Mouse (Mus musculus): ENCODE measurements around the gene Wdr82.

Wdr82 gene

DNA sequence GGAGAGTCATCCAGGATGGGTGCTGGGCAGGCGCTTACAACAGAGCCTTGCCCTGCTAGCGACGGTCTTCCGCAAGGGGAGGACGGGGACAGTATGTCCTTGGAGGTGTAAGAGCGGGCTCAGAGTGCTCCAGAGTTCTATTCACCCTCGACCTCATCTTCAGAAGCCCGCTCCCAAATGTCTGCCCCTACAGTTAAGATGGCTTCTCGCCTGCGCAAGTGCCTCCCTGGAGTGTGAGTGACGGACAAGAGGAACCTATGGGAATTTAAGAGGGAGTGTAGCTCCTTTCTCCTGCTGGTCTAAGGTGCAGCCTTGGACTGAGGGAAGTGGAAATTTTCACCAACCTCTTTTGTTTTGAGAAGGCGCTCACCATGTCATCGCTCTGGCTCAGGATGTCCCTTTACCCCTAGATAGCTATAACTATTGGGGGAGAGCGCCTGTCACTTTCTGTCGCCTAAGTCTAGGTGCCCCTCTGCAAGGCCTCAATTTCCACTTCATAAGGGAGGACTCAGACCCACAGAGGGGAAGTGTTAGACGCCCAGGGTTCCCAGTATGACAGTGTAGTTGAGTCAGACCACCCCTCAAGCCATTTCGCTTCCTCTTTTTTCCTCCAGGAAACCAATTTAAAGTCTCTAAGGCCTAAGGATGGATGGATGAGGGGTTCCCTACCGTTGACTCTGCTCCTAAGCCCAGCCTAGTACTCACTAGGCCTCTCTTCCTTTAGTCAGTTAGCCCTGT lies 29.0 kb downstream of the Wdr82 start, which contains the start of gene Ppm1m:
TSS of gene Ppm1m (minus strand) at position 212 of the 738 bp plus-strand sequence.
- DNase-seq, result no peak

DNA sequence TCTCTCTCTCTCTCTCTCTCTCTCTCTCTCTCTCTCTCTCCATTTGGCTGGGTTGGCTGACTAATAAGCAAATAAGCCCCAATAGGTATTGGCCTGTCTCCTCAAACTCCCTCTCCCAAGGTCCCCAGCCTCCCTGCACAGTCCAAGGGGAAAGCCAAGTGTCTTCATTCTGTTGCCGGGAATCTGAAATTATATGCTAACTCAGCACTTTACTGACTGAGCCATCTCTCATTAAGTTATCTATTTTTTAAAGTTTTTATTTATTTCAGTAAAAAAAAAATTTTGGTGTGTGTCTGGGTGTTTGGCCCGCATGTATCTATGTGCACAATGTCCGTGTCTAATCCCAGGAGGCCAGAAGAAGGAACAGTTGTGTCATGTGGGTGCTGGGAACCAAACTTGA lies 31.2 kb downstream of the Wdr82 start:
- DNase-seq, result no peak

DNA sequence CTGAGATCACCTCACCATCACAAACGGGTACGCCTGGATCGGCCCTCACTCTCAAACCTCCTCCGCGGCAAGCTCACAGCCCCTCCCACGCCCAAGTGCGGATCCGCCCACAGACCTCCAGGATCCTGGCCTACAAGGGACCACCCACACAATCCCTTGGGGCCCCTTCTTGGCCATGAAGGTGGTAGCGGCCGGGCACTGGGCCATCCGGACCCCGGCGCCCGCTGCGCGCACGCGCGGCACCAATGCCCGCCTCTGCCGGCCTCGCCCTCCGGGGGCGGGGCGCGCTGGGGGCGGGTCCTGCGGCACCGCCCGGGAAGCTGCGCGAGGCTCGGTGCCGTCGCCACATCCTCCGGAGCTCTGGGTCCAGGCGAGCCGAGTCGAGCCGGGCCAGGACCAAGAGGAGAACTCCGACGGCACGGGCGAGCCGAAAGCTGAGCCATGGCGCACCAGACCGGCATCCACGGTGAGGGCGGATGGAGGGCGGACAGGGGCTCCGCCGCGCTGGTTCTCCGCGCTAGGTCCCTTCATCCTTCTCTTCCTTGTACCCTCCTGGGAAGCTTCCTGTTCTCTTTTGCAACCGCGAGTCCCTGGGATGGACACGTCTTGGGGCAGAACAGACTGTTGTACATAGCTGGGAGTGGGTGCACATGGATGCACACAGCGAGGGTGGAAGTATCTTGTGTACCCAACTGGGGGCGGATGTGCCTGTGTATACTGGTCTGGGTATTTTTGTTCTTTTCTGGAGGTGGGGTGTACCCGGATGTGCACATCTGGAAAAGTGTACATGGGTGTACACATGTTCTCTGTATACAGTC lies 32.3 kb downstream of the Wdr82 start, which contains the start of gene Twf2:
TSS of gene Twf2 (plus strand) at position 290 of the 818 bp plus-strand sequence.
- DNase-seq, result peak; percentile 86 to 94

DNA sequence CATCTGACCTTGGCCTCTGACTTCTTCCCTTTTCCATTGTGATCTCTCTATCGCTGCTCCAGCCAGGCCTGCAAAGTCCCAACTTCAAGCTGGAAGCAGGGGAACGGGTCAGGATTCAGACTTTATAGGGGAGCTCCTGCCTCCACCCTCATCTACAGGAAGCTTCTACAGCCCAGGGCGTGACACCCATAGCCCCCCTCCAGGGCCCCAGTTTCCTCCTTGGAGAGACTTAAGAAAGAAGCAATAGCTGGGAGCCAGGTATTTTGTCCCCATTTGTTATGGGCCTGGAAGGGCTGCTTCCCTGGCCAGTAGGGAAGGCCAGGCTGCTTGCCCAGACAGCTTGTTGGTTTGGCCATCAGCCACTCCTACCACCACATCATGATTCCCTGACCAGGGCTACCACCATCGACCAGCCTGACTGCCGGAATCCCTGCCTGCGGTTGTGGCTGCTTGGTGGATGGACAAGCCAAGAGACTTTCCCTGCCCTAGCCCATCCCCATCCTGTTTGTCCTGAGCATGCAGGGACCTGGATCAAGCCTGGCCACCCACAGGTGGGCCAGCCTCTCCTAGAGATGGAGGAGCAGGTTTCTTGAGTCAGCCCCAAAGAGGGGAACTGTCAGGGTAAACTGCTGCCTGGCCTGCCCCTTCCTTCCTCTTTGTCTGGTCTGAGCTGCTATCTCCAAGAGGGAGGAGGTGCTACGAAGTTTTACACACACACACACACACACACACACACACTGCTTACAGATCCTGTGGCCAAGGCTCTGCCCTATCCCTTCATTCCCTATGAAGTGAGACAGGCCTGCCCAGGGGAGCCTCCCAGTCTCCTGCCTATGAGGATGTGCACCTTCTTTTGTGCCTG lies 33.5 kb downstream of the Wdr82 start:
- DNase-seq, result no peak

DNA sequence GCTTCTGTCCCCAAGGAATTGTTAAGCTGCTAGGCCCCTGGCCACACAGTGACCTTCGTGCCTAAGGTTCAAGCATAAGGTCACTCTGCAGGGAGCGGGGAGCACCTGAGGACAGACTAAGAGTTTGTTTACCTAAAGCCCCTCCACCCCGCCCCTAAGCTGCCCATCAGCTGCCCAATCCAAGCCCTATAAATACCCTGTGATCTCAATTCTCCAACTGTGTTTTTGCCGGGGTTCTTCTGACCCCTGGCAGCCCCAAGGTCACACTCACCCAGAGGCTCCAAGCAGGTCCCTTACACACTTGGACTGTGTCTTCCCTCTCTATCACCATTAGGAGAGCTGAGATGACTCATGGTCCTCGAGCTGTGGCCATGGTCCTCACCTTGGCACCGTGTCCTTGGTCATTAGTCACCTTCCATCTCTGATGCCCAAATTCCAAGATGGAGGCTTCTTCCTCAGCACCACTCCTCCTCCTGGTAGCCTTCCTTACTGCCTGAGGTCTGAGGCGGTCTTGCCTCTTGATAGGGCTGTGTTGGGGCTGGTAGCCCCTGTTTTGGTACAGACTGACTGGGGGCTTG lies 35.1 kb downstream of the Wdr82 start:
- DNase-seq, result no peak

DNA sequence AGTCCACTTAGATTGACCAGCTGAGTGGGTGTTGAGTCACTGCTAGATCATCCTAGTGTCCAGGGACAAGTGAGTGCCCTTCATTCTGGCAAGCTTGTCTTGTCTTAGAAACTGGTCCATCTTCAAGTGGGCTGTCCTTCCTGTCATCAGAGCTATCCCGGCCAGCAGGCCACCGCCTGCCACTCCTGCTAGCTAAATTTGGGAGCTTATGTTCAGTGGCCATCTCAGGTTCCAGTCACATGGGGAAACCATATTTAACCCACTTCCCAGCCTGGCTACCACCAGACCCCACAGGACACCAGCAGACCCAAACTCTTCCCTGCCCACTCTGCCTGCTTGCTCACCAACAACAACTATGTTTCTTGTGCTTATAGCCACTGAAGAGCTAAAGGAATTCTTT lies 35.8 kb downstream of the Wdr82 start:
- no peak for DNase-seq

DNA sequence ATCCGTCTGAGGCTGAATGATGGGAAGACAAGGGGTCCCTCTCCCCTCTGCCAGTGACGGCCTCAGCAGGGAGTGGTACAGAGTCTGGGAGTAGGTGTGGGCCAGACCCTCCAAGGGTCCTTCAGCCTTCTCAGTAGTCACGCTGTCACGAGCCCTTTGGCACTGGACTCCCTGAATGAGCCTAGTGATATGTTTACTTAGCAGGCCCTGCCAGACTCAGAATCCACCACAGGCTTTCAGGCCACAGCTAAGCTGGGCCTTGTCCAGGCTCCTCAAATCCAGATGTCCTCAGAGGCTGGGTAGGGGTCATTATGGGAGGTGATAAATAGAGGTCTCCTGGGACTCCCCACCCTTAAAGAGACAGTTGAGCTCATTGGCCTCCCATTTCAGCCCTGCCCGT lies 37.5 kb downstream of the Wdr82 start:
- no peak for DNase-seq

DNA sequence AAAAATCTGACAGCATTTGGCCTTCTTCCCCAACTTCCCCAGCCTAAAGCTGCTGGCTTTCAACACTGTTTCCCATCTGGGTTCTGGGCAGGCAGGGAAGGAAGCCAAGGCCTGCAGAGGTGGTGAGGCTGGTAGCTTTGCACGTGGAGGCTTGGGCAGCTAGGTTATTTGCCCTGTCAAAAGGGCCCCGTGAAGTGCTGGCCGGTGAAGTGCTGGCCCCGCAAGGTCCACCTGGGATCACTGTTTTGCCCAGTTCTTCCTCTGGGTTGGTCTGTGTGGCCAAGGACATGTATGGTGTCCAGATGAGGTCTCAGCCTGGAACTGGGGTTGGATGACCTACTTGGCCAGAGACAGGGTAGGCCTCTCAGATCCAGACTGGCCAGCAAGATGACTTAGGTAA lies 39.2 kb downstream of the Wdr82 start:
- DNase-seq, result no peak

DNA sequence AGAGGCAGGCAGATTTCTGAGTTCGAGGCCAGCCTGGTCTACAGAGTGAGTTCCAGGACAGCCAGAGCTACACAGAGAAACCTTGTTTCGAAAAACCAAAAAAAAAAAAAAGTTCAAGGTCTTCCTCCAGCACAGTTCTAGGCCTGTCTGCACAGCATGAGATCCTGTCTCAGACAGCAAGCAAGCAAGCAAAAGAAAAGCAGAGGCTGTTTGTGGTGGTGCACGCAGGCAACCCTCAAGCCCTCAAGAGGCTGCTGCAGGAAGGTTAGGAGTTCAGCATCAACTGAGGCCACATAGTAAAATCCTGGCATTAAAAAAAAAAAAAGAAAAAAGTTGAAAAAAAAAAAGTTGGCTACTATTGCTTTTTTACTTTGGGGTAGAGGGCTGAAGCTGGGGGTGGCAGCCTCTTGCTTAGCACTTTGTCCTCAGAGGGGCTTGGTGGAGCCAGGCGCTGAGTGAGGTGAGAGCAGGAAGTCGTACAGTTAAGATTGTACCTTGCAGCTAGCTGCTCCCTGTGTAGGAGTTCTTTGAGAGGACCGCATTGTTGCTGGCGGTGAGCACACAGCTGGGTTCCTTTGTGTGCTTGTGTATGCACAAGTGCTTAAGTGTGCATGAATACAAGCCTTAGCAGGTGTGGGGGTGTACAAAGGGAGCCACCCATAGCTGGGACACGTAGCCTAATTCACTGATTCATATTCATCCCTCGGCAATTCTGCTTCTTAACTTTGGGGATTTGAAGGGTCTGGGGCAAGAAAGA lies 40.3 kb downstream of the Wdr82 start:
- DNase-seq, result no peak

DNA sequence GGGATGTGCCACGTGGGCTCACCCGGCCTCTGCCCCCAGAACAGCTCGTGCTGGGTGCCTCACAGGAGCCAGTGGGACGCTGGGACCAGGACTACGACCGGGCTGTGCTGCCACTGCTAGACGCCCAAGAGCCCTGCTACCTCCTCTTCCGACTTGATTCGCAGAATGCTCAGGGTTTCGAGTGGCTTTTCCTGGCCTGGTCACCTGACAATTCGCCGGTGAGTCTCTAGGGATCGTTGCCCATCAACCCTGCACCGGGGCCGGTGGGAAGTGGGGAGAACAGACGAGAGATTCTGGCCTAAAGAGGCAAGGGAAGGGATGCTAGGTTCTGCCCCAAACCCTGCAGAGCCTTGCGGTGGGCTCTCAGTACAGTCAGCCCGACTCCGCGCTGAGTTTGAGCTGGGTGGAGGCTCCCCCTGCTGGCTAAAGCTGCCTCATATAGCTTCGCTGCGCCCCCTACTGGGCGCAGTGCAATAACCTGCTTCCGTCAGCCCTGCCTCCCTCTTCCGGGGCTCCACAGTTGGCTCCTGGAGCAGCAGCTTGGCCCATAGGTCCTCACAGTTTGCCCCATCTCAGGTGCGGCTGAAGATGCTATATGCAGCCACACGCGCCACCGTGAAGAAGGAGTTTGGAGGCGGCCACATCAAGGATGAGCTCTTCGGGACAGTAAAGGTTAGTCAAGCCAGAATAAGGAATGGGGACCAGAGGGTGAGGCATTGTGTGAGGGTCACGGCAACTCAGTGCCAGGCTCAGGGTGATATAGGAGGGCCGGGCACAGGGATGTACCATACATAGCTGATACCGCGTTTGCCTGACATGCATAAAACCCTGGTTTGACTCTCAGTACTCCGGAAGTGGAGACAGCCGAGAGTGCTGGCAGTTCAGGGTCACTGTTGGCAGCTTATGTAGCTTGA lies 41.2 kb downstream of the Wdr82 start:
- peak; percentile 90 to 93 for DNase-seq

DNA sequence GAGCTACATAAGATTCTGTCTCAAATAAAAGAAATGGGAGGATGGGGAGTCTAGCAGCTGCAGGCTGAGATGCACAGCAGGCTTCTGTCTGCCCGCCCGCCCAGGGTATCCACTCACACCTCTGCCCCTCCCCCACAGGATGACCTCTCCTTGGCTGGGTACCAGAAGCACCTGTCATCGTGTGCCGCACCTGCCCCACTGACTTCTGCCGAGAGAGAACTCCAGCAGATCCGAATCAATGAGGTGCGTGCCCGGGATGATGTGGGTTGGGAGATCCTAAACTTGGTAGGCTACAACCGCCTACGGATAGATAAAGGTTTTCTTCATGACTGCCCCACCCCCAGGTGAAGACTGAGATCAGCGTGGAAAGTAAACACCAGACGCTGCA lies 41.9 kb downstream of the Wdr82 start:
- no peak for DNase-seq

DNA sequence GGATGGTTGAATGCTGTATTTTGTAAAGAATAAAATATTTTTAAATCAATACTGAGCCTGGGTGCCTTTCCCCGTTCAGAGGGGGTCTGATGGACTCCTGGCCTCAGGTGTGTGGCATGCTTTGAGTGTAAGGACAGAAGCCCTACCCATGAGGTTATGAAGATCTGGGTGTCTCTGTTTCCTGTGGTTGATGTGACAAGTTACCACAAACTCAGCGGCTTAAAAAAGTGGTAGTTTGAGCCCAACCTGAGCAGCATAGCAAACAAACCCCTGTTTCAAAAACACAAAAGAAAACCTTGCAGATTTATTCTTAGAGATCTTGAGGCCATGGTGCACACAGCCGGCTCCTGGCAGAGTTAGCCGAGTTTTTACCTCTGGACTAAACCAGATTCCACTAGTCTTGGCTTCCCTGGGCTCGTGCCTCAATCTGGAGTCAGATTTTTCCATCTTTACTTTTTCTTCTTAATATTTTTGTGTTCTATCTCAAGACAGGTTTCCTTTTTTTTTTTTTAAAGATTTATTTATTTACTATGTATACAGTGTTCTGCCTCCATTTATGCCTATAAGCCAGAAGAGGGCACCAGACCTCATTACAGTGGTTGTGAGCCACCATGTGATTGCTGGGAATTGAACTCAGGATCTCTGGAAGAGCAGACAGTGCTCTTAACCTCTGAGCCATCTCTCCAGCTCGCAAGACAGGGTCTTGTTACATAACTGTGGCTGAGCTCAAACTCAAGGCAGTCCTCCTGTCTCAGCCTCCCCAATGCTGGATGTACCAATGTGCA lies 44.8 kb downstream of the Wdr82 start:
- DNase-seq, result no peak

DNA sequence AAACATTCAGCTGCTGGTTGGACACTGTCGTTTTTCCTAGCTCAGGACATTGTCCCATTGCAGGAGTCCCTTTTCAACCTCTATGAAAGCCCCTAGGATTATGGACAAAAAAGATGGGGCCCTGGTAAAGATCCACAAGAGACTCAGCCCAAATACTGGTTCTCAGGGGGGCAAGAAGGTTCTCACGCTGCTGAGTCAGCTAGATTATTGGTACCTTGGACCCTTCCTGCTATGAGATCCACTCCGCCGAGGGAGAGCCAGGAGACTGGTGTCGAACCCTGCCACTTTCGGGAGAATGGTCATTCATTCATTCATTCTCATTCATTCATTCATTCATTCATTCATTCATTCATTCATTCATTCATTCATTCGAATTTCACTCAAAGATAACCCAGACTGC lies 46.2 kb downstream of the Wdr82 start:
- no peak for DNase-seq

DNA sequence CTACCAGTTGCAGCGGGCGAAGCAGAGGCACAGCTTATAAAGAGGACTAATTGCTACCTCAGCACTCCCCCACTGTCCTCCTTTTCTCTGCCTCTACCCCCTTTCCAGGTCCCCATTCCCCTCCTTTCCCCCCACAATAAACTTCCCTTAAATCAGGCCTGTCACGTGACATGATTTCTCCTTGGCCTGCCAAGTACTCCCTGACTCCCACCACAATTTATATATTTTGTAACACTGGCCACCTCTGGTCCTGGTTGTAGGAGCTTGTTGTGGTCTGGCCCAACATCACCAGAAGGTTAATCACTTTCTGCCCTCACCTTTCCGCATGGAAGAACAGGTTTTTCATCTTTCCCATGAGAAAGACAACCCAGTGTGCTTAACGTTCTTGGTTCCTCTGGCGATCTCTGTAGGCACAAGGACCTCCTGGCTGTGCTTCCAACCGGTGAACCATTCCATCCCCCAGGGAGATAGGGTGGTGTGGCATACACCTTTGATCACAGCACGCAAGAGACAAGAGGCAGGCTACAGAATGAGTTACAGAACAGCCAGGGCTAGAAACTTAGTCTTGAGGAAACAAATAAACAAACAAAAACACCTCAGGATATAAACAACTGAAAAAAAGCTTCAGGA lies 50.3 kb downstream of the Wdr82 start:
- DNase-seq, result no peak

DNA sequence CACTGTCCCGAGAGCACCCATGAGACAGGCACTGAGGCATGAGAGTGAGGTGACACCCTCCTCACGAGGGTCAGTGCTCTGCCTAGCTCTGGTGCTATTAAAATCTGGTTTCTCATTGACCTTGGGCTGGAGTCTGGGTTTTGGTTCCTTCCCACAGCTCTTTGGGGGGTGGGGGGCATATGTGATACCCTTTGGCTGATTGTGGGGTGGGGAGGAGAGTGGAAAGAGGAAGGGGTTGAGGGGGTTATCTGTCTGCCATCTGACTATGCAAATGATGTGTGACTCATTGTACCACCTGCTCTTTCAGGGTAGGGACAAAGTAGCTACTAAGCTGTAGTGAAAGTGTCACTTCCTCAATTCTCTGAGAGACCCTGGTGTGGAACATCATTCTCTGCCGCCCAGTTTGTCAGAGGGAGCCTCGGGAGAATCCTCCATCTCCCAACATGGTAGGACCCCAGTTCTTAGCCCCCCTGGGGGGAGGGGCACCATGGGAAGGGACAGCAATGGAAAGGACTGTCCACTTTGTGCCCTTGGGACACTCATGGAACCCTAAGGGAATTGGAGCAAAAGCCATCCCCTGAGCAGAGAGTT lies 51.6 kb downstream of the Wdr82 start, which contains the start of gene Tlr9:
TSS of gene Tlr9 (plus strand) at position 338 of the 591 bp plus-strand sequence.
- DNase-seq, result no peak

DNA sequence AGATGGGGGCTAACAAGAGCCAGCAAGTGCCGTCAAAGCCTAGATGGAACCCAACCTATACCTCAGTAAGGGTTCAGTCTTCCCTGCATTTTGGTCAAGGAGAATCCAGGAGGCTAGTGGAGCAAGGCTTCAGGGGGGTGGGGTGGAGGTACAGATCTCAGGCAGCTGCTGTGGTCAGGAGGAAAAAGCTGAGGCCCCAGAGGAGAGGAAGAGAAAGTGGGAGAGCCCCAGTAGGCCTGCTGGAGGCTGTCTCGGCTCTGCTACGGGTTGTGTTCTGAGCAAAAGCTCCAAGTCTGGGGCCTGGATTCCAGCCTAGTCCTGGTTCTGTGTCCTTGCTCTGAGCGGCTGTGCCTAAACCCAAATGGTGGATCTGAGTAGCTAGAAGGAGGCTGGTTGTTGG lies 52.3 kb downstream of the Wdr82 start:
- no peak for DNase-seq

DNA sequence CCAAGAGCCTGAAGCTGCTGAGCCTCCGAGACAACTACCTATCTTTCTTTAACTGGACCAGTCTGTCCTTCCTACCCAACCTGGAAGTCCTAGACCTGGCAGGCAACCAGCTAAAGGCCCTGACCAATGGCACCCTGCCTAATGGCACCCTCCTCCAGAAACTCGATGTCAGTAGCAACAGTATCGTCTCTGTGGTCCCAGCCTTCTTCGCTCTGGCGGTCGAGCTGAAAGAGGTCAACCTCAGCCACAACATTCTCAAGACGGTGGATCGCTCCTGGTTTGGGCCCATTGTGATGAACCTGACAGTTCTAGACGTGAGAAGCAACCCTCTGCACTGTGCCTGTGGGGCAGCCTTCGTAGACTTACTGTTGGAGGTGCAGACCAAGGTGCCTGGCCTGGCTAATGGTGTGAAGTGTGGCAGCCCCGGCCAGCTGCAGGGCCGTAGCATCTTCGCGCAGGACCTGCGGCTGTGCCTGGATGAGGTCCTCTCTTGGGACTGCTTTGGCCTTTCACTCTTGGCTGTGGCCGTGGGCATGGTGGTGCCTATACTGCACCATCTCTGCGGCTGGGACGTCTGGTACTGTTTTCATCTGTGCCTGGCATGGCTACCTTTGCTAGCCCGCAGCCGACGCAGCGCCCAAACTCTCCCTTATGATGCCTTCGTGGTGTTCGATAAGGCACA lies 54.9 kb downstream of the Wdr82 start:
- DNase-seq, result no peak

DNA sequence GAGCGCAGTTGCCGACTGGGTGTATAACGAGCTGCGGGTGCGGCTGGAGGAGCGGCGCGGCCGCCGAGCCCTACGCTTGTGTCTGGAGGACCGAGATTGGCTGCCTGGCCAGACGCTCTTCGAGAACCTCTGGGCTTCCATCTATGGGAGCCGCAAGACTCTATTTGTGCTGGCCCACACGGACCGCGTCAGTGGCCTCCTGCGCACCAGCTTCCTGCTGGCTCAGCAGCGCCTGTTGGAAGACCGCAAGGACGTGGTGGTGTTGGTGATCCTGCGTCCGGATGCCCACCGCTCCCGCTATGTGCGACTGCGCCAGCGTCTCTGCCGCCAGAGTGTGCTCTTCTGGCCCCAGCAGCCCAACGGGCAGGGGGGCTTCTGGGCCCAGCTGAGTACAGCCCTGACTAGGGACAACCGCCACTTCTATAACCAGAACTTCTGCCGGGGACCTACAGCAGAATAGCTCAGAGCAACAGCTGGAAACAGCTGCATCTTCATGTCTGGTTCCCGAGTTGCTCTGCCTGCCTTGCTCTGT lies 55.5 kb downstream of the Wdr82 start:
- DNase-seq, result peak; percentile 28 to 65
